Mouse (Mus musculus) cerebellum, postnatal 4 days (tissue): ENCODE measurements around the gene Epop.
A peak's percentile ranks its signal among the peaks of the same experiment; 100 is the strongest.
"Not testable (repeated sequence)": the region's sequence is repeated elsewhere in the genome, so short reads cannot be mapped to it uniquely, and the experiment has no call there.

Experiments used
- DNase-seq, 2 experiments: peaks; one replicate each; pipeline ENCODE4 v3.0.0; 2022; ENCODE audit warnings: low spot score in 2 of 2, mixed read lengths in 1 of 2

Epop gene

GRCm38 (mm10) chr11:97660734-97661647, 31.5 kb upstream of the Epop start:
- no peak for DNase-seq

- peak in 1 of 2 experiments; percentile 69 for DNase-seq
Observed at GRCm38 (mm10) chr11:97659990-97660714, 30.6 kb upstream of the Epop start.

- no peak for DNase-seq
Observed at GRCm38 (mm10) chr11:97659267-97659989, 29.9 kb upstream of the Epop start.

- no peak for DNase-seq
Observed at GRCm38 (mm10) chr11:97658751-97659266, 29.3 kb upstream of the Epop start.

- DNase-seq, result not testable (repeated sequence)
Observed at GRCm38 (mm10) chr11:97657967-97658366, 28.5 kb upstream of the Epop start.

GRCm38 (mm10) chr11:97657184-97657945, 27.9 kb upstream of the Epop start:
- no peak for DNase-seq

GRCm38 (mm10) chr11:97656269-97656971, 26.9 kb upstream of the Epop start:
- no peak for DNase-seq

- DNase-seq, result no peak
Observed at GRCm38 (mm10) chr11:97654210-97654609, 24.7 kb upstream of the Epop start.

- DNase-seq, result not testable (repeated sequence)
Observed at GRCm38 (mm10) chr11:97653376-97653775, 23.9 kb upstream of the Epop start.

- no peak for DNase-seq
Observed at GRCm38 (mm10) chr11:97650341-97650740, 20.8 kb upstream of the Epop start.

GRCm38 (mm10) chr11:97648541-97648940, 19.0 kb upstream of the Epop start:
- not testable (repeated sequence) for DNase-seq

- peak in 1 of 2 experiments; percentile 69 for DNase-seq
Observed at GRCm38 (mm10) chr11:97644834-97645233, 15.3 kb upstream of the Epop start.

GRCm38 (mm10) chr11:97643380-97644055, 14.0 kb upstream of the Epop start:
- DNase-seq, result no peak

- no peak for DNase-seq
Observed at GRCm38 (mm10) chr11:97642746-97643145, 13.2 kb upstream of the Epop start.

GRCm38 (mm10) chr11:97641668-97642067, 12.2 kb upstream of the Epop start:
- no peak for DNase-seq

GRCm38 (mm10) chr11:97635468-97636019, 6.0 kb upstream of the Epop start:
- DNase-seq, result no peak

GRCm38 (mm10) chr11:97632440-97632839, 2.9 kb upstream of the Epop start:
- DNase-seq, result not testable (repeated sequence)

- DNase-seq, result peak; percentile 77 to 92
Observed at GRCm38 (mm10) chr11:97631938-97632337, 2.4 kb upstream of the Epop start.

- DNase-seq, result no peak
Observed at GRCm38 (mm10) chr11:97631500-97631899, 2.0 kb upstream of the Epop start.
